Mouse (Mus musculus): ENCODE results near the gene Gm27027.

GRCm38 (mm10) chr2:93919093-93919492 lies 77.1 kb downstream of the Gm27027 start:
- TF ChIP-seq GATA1 (IDR thresholded peaks at IDR 0.05; ENCODE audit: low read length) (no peak), TAL1 (IDR thresholded peaks at IDR 0.05; ENCODE audit: low read length) (no peak)

Data from erythroblast, embryonic 14.5 days (primary cell).